Mouse (Mus musculus): Measurements from ENCODE around the gene Fgfr2. TPM values are rescaled to one million over a fixed set of nuclear protein-coding genes. Genes with fewer than 3 reads are reported as not detected.
A peak's percentile ranks its signal among the peaks of the same experiment; 100 is the strongest.

Fgfr2 gene
- polyA plus RNA-seq, 1 experiment from 2014 or later: 93.4 TPM

DNA sequence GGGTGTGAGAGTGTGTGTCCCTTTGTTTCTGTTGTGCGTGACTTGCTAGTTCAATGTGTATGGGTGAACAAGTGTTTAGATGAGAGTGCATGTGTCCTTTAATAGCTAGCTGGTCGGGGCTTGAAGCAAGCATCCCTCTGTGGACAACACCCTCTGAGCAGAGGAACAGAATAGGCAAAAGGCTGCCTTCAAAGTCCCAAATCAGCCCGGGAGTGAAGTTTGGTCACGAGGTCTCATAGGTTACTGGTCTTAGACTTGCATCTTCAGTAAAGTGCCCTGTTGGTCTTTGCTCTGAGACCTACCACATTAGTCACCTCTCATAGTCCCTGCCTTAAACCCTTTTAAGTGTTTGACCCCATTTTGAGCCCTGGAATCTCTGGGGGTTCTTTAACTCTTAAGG, 1571.7 kb downstream of the Fgfr2 start:
- H3K4me1 ChIP-seq (ENCODE audit: control insufficient read depth, insufficient read depth, low read length): peaks cover 14% of the 10 kb centered on the region
- no peak for ATAC-seq (ENCODE audit: insufficient read depth, low FRiP score)
- H3K27me3 ChIP-seq (ENCODE audit: control insufficient read depth, insufficient read depth, low read length): peaks cover 93% of the 10 kb centered on the region
- 2% methylated on average over 4 of the region's 4 CpGs for WGBS
- H3K4me3 ChIP-seq (replicated peaks; ENCODE audit: low read length): no peak overlapping the region
- no peak overlapping the region for H3K27ac ChIP-seq (ENCODE audit: low read length)
- H3K9me3 ChIP-seq (replicated peaks; ENCODE audit: control insufficient read depth, low read length): no peaks in the 10 kb centered on the region
- H3K9ac ChIP-seq (ENCODE audit: low read length): no peak overlapping the region
- H3K4me2 ChIP-seq (ENCODE audit: low read depth, low read length): no peak overlapping the region
- no peaks in the 10 kb centered on the region for H3K36me3 ChIP-seq (ENCODE audit: control insufficient read depth, insufficient read depth, low read length)

- Histone ChIP-seq H3K9me3 (replicated peaks; ENCODE audit: control insufficient read depth, low read length) (no peaks in the 10 kb centered on the region), H3K36me3 (ENCODE audit: control insufficient read depth, insufficient read depth, low read length) (no peaks in the 10 kb centered on the region), H3K4me2 (ENCODE audit: low read depth, low read length) (no peak within 1 kb of the TSS), H3K4me3 (replicated peaks; ENCODE audit: low read length) (no peak within 1 kb of the TSS), H3K27me3 (ENCODE audit: control insufficient read depth, insufficient read depth, low read length) (peaks cover 95% of the 10 kb centered on the region), H3K9ac (ENCODE audit: low read length) (no peak within 1 kb of the TSS), H3K4me1 (ENCODE audit: control insufficient read depth, insufficient read depth, low read length) (peaks cover 9% of the 10 kb centered on the region), H3K27ac (ENCODE audit: low read length) (no peak within 1 kb of the TSS)
- no peak for ATAC-seq (ENCODE audit: insufficient read depth, low FRiP score)
- 2% methylated on average over 3 of the region's 3 CpGs for WGBS
Measured at GRCm38 (mm10) chr7:131548473-131548872, 1574.7 kb downstream of the Fgfr2 start, which contains the start of gene Hmx2. Gene Hmx2, plus strand, starts transcription at chr7:131548773.

DNA sequence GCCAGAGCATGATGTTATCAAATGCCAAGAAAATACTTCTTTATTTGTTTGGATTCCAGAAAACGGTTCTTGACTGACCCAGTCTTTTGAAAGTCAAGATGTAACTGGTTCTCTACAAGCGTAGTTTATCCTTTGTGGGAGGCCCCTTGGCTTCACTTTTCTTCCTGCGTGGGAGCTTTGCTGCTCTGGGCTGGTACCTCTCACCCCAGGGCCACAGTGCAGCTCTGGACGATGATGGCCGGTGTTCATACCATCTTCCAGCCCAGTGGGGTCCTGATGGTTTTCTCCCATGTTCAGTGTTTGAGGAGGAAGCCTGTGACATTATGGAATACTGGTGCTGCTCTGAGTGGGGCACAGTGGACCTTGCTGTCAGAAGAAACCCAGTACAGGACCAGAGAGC, 1575.7 kb downstream of the Fgfr2 start:
- no peak overlapping the region for H3K4me2 ChIP-seq (ENCODE audit: low read depth, low read length)
- no peaks in the 10 kb centered on the region for H3K36me3 ChIP-seq (ENCODE audit: control insufficient read depth, insufficient read depth, low read length)
- no peak overlapping the region for H3K9ac ChIP-seq (ENCODE audit: low read length)
- H3K4me1 ChIP-seq (ENCODE audit: control insufficient read depth, insufficient read depth, low read length): peaks cover 17% of the 10 kb centered on the region
- no peak for ATAC-seq (ENCODE audit: insufficient read depth, low FRiP score)
- H3K27me3 ChIP-seq (ENCODE audit: control insufficient read depth, insufficient read depth, low read length): peaks cover 95% of the 10 kb centered on the region
- H3K9me3 ChIP-seq (replicated peaks; ENCODE audit: control insufficient read depth, low read length): no peaks in the 10 kb centered on the region
- no peak overlapping the region for H3K4me3 ChIP-seq (replicated peaks; ENCODE audit: low read length)
- WGBS: 2% methylated on average over 5 of the region's 5 CpGs
- no peak overlapping the region for H3K27ac ChIP-seq (ENCODE audit: low read length)

GRCm38 (mm10) chr7:131546423-131546822, 1576.7 kb downstream of the Fgfr2 start:
- Histone ChIP-seq H3K9ac (ENCODE audit: low read length) (no peak overlapping the region), H3K4me2 (ENCODE audit: low read depth, low read length) (no peak overlapping the region), H3K9me3 (replicated peaks; ENCODE audit: control insufficient read depth, low read length) (no peaks in the 10 kb centered on the region), H3K27me3 (ENCODE audit: control insufficient read depth, insufficient read depth, low read length) (peaks cover 95% of the 10 kb centered on the region), H3K4me1 (ENCODE audit: control insufficient read depth, insufficient read depth, low read length) (peaks cover 23% of the 10 kb centered on the region), H3K27ac (ENCODE audit: low read length) (no peak overlapping the region), H3K4me3 (replicated peaks; ENCODE audit: low read length) (no peak overlapping the region), H3K36me3 (ENCODE audit: control insufficient read depth, insufficient read depth, low read length) (no peaks in the 10 kb centered on the region)
- no peak for ATAC-seq (ENCODE audit: insufficient read depth, low FRiP score)
- WGBS: 12% methylated on average over 2 of the region's 2 CpGs

DNA sequence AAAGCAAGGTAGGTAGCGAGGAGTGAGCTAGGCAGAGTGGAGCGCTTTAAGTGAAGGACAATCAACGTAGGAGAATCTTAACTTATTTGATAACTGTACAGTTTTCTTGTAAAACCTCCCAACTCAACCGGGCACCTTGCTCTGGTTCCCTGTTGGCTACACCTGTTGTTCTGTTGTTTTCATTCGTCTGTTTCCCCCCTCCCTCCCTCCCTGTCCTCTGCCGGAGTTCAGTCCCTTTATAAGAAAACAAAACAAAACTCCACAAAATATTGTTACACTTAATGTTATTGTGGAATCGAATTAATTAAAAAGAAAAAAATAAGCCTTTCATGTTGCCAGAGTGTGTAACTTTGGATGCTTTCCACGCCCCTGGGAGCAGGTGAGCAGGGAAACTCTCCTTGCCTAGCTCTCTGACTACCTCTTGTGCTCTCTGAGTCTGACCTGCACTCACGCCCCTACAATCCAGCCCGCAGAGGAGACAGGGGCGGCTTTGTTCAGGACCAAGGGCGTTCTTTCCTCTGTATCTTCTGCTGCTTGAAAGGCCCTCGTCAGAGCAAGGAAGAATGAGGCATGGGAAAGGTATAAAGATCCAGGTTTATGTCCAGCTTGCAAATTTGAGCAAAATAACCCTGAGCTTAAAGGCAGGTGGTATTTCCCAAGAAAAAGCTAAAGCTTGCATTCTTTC, 1577.3 kb downstream of the Fgfr2 start:
- peaks cover 95% of the 10 kb centered on the region for H3K27me3 ChIP-seq (ENCODE audit: control insufficient read depth, insufficient read depth, low read length)
- H3K9ac ChIP-seq (ENCODE audit: low read length): no peak overlapping the region
- no peak overlapping the region for H3K27ac ChIP-seq (ENCODE audit: low read length)
- peaks cover 23% of the 10 kb centered on the region for H3K4me1 ChIP-seq (ENCODE audit: control insufficient read depth, insufficient read depth, low read length)
- H3K4me3 ChIP-seq (replicated peaks; ENCODE audit: low read length): no peak overlapping the region
- 1% methylated on average over 13 of the region's 13 CpGs for WGBS
- ATAC-seq (ENCODE audit: insufficient read depth, low FRiP score): no peak
- H3K36me3 ChIP-seq (ENCODE audit: control insufficient read depth, insufficient read depth, low read length): no peaks in the 10 kb centered on the region
- no peak overlapping the region for H3K4me2 ChIP-seq (ENCODE audit: low read depth, low read length)
- H3K9me3 ChIP-seq (replicated peaks; ENCODE audit: control insufficient read depth, low read length): no peaks in the 10 kb centered on the region

- no peak overlapping the region for H3K4me3 ChIP-seq (replicated peaks; ENCODE audit: low read length)
- H3K4me1 ChIP-seq (ENCODE audit: control insufficient read depth, insufficient read depth, low read length): peaks cover 23% of the 10 kb centered on the region
- no peak for ATAC-seq (ENCODE audit: insufficient read depth, low FRiP score)
- no peaks in the 10 kb centered on the region for H3K36me3 ChIP-seq (ENCODE audit: control insufficient read depth, insufficient read depth, low read length)
- no peak overlapping the region for H3K27ac ChIP-seq (ENCODE audit: low read length)
- H3K9ac ChIP-seq (ENCODE audit: low read length): no peak overlapping the region
- H3K9me3 ChIP-seq (replicated peaks; ENCODE audit: control insufficient read depth, low read length): no peaks in the 10 kb centered on the region
- WGBS: 3% methylated on average over 5 of the region's 5 CpGs
- no peak overlapping the region for H3K4me2 ChIP-seq (ENCODE audit: low read depth, low read length)
- H3K27me3 ChIP-seq (ENCODE audit: control insufficient read depth, insufficient read depth, low read length): peaks cover 95% of the 10 kb centered on the region
Measured at GRCm38 (mm10) chr7:131544871-131545270, 1578.3 kb downstream of the Fgfr2 start.

DNA sequence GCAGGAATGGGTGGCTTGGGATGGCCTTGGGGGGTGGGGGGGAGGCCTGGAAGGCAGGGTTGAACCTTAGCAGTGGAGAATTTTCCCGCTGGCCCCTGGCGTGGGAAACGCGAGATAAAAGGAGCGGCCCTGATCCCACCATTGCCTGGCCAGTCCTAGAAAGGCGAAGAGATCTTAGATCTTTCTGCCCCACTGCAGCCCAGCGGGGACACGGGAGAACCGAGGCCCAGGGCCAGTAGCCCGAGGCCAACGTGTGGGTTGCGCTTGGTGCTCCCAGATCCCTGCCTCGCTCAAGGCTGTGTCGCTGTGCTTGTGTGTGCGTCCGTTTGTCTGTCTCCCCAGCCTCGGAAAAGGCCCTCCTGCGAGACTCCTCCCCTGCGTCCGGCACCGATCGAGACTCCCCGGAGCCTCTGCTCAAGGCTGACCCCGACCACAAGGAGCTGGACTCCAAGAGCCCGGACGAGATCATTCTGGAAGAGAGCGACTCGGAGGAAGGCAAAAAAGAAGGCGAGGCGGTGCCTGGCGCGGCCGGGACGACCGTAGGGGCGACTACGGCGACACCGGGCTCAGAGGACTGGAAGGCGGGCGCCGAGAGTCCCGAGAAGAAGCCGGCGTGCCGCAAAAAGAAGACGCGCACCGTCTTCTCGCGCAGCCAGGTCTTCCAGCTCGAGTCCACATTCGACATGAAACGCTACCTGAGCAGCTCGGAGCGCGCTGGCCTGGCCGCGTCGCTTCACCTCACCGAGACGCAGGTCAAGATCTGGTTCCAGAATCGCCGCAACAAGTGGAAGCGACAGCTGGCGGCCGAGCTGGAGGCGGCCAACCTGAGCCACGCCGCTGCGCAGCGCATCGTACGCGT, 1579.3 kb downstream of the Fgfr2 start:
- no peak for ATAC-seq (ENCODE audit: insufficient read depth, low FRiP score)
- peak overlapping the region; percentile 53 for H3K4me2 ChIP-seq (ENCODE audit: low read depth, low read length)
- peak overlapping the region; percentile 42 for H3K4me3 ChIP-seq (replicated peaks; ENCODE audit: low read length)
- no peak overlapping the region for H3K9ac ChIP-seq (ENCODE audit: low read length)
- WGBS: under 1% methylated on average over 75 of the region's 75 CpGs
- H3K9me3 ChIP-seq (replicated peaks; ENCODE audit: control insufficient read depth, low read length): no peaks in the 10 kb centered on the region
- no peak overlapping the region for H3K27ac ChIP-seq (ENCODE audit: low read length)
- H3K27me3 ChIP-seq (ENCODE audit: control insufficient read depth, insufficient read depth, low read length): peaks cover 95% of the 10 kb centered on the region
- H3K36me3 ChIP-seq (ENCODE audit: control insufficient read depth, insufficient read depth, low read length): no peaks in the 10 kb centered on the region
- H3K4me1 ChIP-seq (ENCODE audit: control insufficient read depth, insufficient read depth, low read length): peaks cover 23% of the 10 kb centered on the region

GRCm38 (mm10) chr7:131542872-131543622, 1580.1 kb downstream of the Fgfr2 start:
- Histone ChIP-seq H3K9ac (ENCODE audit: low read length) (peak overlapping the region; percentile 16; the same call in 1 of the 2 replicates), H3K36me3 (ENCODE audit: control insufficient read depth, insufficient read depth, low read length) (no peaks in the 10 kb centered on the region), H3K4me2 (ENCODE audit: low read depth, low read length) (peak overlapping the region; percentile 53), H3K27me3 (ENCODE audit: control insufficient read depth, insufficient read depth, low read length) (peaks cover 89% of the 10 kb centered on the region), H3K9me3 (replicated peaks; ENCODE audit: control insufficient read depth, low read length) (no peaks in the 10 kb centered on the region), H3K4me1 (ENCODE audit: control insufficient read depth, insufficient read depth, low read length) (peaks cover 23% of the 10 kb centered on the region), H3K27ac (ENCODE audit: low read length) (no peak overlapping the region), H3K4me3 (replicated peaks; ENCODE audit: low read length) (peak overlapping the region; percentile 42)
- peak; percentile 20; the same call in 1 of the 2 replicates for ATAC-seq (ENCODE audit: insufficient read depth, low FRiP score)
- WGBS: under 1% methylated on average over 71 of the region's 71 CpGs

Data from stomach, embryonic 16.5 days (tissue).